Mouse (Mus musculus) limb, embryonic 14.5 days (tissue): ENCODE data around the gene Lingo4. TPM values are rescaled to one million over a fixed set of nuclear protein-coding genes. Genes with fewer than 3 reads are reported as not detected.

Experiments used
- ATAC-seq: fragments of 200-750 bp; cut with Nextera tagmentation; 2 replicates; pipeline ENCODE4 v1.8.0; 2017; ENCODE audit warnings: low read depth, moderate number of reproducible peaks, moderate TSS enrichment; ENCODE audit not compliant: low FRiP score
- DNase-seq: peaks from one replicate; pipeline ENCODE4 v3.0.0-alpha.2; 2015; ENCODE audit warnings: low spot score
- H3K27ac ChIP-seq: fragments of 300-500 bp; sonication (generic); replicated peaks from 2 replicates; pipeline ENCODE4 v1.5.1; 2014; ENCODE audit warnings: low read depth, mild to moderate bottlenecking, low read length, moderate library complexity, mixed read lengths
- H3K27me3 ChIP-seq: fragments of 300-500 bp; sonication (generic); 2 replicates; pipeline ENCODE4 v1.6.1; 2014; ENCODE audit warnings: low read length, mixed read lengths; ENCODE audit not compliant: control insufficient read depth, insufficient read depth
- H3K36me3 ChIP-seq: fragments of 300-500 bp; sonication (generic); 2 replicates; pipeline ENCODE4 v1.6.1; 2014; ENCODE audit warnings: mild to moderate bottlenecking, low read length, moderate library complexity, mixed read lengths; ENCODE audit not compliant: control insufficient read depth, insufficient read depth
- H3K4me1 ChIP-seq: fragments of 300-500 bp; sonication (generic); 2 replicates; pipeline ENCODE4 v1.6.1; 2014; ENCODE audit warnings: antibody characterized with exemption, low read length, mixed read lengths; ENCODE audit not compliant: control insufficient read depth, insufficient read depth
- H3K4me2 ChIP-seq: fragments of 300-500 bp; sonication (generic); replicated peaks from 2 replicates; pipeline ENCODE4 v1.6.1; 2014; ENCODE audit warnings: low read depth, mild to moderate bottlenecking, low read length, moderate library complexity; ENCODE audit not compliant: severe bottlenecking
- H3K4me3 ChIP-seq: fragments of 300-500 bp; sonication (generic); replicated peaks from 2 replicates; pipeline ENCODE4 v1.5.1; 2014; ENCODE audit warnings: low read length
- H3K9ac ChIP-seq: fragments of 300-500 bp; sonication (generic); 2 replicates; pipeline ENCODE4 v1.6.1; 2014; ENCODE audit warnings: mild to moderate bottlenecking, low read depth, low read length, moderate library complexity; ENCODE audit not compliant: severe bottlenecking
- H3K9me3 ChIP-seq: fragments of 300-500 bp; sonication (generic); 2 replicates; pipeline ENCODE4 v1.6.1; 2016; ENCODE audit warnings: low read length; ENCODE audit not compliant: control insufficient read depth
- POLR2A ChIP-seq: fragments of 200-500 bp; IDR thresholded peaks from 2 replicates; pipeline ENCODE4 v1.8.0; 2012; ENCODE audit warnings: inconsistent platforms, mild to moderate bottlenecking, moderate library complexity, borderline replicate concordance; ENCODE audit not compliant: insufficient read depth, insufficient read length; ENCODE audit errors: extremely low read depth
- WGBS: fragments of 180-500 bp; shearing (Covaris S2); extraction: QIAGEN DNeasy Blood & Tissue Kit; methylation state at CpG from one replicate; pipeline ENCODE4 v1.1.7; 2014; 5-methylcytosine and 5-hydroxymethylcytosine counted together
- polyA plus RNA-seq, 2 experiments: library from polyadenylated mRNA; depleted of rRNA in 1 of 2; stranded (reverse) in 1 of 2; unstranded in 1 of 2; fragments of >200 nt; fragmentation: Nextera tagmentation in 1 of 2; extraction: Ambion mirVana in 1 of 2; gene quantifications; 2 replicates each; pipeline versions ENCODE4 v1.2.1 to v1.2.3; 2012 to 2014

The Lingo4 gene
- polyA plus RNA-seq, 2 experiments: 0.06 TPM; not detected in 1

- H3K4me1 ChIP-seq: peaks cover 3% of the 10 kb centered on the region
- H3K4me2 ChIP-seq: no peak overlapping the region
- peak; percentile 86 for DNase-seq
- ATAC-seq: no peak
- H3K27ac ChIP-seq: no peak overlapping the region
- 17% methylated on average over 3 of the region's 3 CpGs for WGBS
- no peak overlapping the region for H3K4me3 ChIP-seq
- 0 out of 2 replicates have a peak, but pooled peaks have one; percentile 20 for TF ChIP-seq POLR2A
- H3K27me3 ChIP-seq: peaks cover 24% of the 10 kb centered on the region; the same call in 1 of the 2 replicates
- 0 out of 2 replicates have a peak, but pooled peaks cover 2% of the 10 kb centered on the region for H3K36me3 ChIP-seq
- no peaks in the 10 kb centered on the region for H3K9me3 ChIP-seq
- no peak overlapping the region for H3K9ac ChIP-seq
Measured at GRCm38 (mm10) chr3:94366761-94367160, 31.6 kb upstream of the Lingo4 start.

- Histone ChIP-seq H3K4me2 (no peak overlapping the region), H3K27ac (no peak overlapping the region), H3K9me3 (no peaks in the 10 kb centered on the region), H3K36me3 (0 out of 2 replicates have a peak, but pooled peaks cover 2% of the 10 kb centered on the region), H3K4me1 (peaks cover 11% of the 10 kb centered on the region), H3K9ac (no peak overlapping the region), H3K4me3 (no peak overlapping the region), H3K27me3 (peaks cover 19% of the 10 kb centered on the region; the same call in 1 of the 2 replicates)
- ATAC-seq (no peak), DNase-seq (no peak)
- 79% methylated on average over 6 of the region's 6 CpGs for WGBS
- no peak for TF ChIP-seq POLR2A
Measured at GRCm38 (mm10) chr3:94367511-94367910, 30.8 kb upstream of the Lingo4 start.

- Histone ChIP-seq H3K4me2 (no peak overlapping the region), H3K36me3 (no peaks in the 10 kb centered on the region), H3K27me3 (peaks cover 15% of the 10 kb centered on the region; the same call in 1 of the 2 replicates), H3K27ac (no peak overlapping the region), H3K4me3 (no peak overlapping the region), H3K4me1 (peaks cover 21% of the 10 kb centered on the region), H3K9ac (no peak overlapping the region), H3K9me3 (no peaks in the 10 kb centered on the region)
- no peak for TF ChIP-seq POLR2A
- 70% methylated on average over 6 of the region's 6 CpGs for WGBS
- no peak for DNase-seq
- no peak for ATAC-seq
Measured at GRCm38 (mm10) chr3:94368631-94369030, 29.7 kb upstream of the Lingo4 start.

- 57% methylated on average over 2 of the region's 2 CpGs for WGBS
- Histone ChIP-seq H3K4me2 (no peak overlapping the region), H3K27me3 (peaks cover 12% of the 10 kb centered on the region; the same call in 1 of the 2 replicates), H3K9ac (no peak overlapping the region), H3K4me1 (peaks cover 26% of the 10 kb centered on the region), H3K27ac (no peak overlapping the region), H3K9me3 (no peaks in the 10 kb centered on the region), H3K4me3 (no peak overlapping the region), H3K36me3 (no peaks in the 10 kb centered on the region)
- ATAC-seq: no peak
- DNase-seq: no peak
- TF ChIP-seq POLR2A: no peak
Measured at GRCm38 (mm10) chr3:94369709-94370108, 28.6 kb upstream of the Lingo4 start.

- Histone ChIP-seq H3K27ac (no peak overlapping the region), H3K4me3 (no peak overlapping the region)
Measured at GRCm38 (mm10) chr3:94371637-94372036, 26.7 kb upstream of the Lingo4 start.

More at GRCm38 (mm10) chr3:94371637-94372036, 26.7 kb upstream of the Lingo4 start:
- no peaks in the 10 kb centered on the region for H3K27me3 ChIP-seq
- H3K4me2 ChIP-seq: peak overlapping the region; percentile 21
- no peaks in the 10 kb centered on the region for H3K36me3 ChIP-seq
- TF ChIP-seq POLR2A: no peak
- no peaks in the 10 kb centered on the region for H3K9me3 ChIP-seq
- WGBS: under 1% methylated on average over 11 of the region's 11 CpGs
- DNase-seq (peak; percentile 48), ATAC-seq (peak; percentile 67)
- H3K9ac ChIP-seq: 0 out of 2 replicates have a peak overlapping the region, but pooled peaks have one; percentile 7
- H3K4me1 ChIP-seq: peaks cover 26% of the 10 kb centered on the region
